Mouse (Mus musculus): ENCODE data around the gene Stk38l. TPM values are rescaled to one million over a fixed set of nuclear protein-coding genes. Genes with fewer than 3 reads are reported as not detected.
"Not testable (repeated sequence)": the region's sequence is repeated elsewhere in the genome, so short reads cannot be mapped to it uniquely, and the experiment has no call there.

Stk38l gene
- polyA plus RNA-seq, 1 experiment = 6.9 TPM

- Histone ChIP-seq H3ac (ENCODE audit: control insufficient read depth, insufficient read length) (no peak overlapping the region), H3K79me2 (ENCODE audit: control insufficient read depth, insufficient read depth) (no peaks in the 10 kb centered on the region), H3K27me3 (ENCODE audit: control insufficient read depth, insufficient read depth, insufficient read length) (no peaks in the 10 kb centered on the region), H3K36me3 (ENCODE audit: control insufficient read depth, insufficient read depth) (peaks cover 29% of the 10 kb centered on the region), H3K4me3 (no peak overlapping the region), H3K4me2 (ENCODE audit: low read depth) (no peak overlapping the region)
- no peak for TF ChIP-seq MYOD1 (IDR thresholded peaks at IDR 0.05; ENCODE audit: control insufficient read depth in 1 of 3, insufficient read length in 2 of 3, low read depth in 2 of 3)
- TF ChIP-seq MAX (IDR thresholded peaks at IDR 0.05; ENCODE audit: low read depth) = no peak
Observed at GRCm38 (mm10) chr6:146770808-146771207, 46.0 kb downstream of the Stk38l start.

DNA sequence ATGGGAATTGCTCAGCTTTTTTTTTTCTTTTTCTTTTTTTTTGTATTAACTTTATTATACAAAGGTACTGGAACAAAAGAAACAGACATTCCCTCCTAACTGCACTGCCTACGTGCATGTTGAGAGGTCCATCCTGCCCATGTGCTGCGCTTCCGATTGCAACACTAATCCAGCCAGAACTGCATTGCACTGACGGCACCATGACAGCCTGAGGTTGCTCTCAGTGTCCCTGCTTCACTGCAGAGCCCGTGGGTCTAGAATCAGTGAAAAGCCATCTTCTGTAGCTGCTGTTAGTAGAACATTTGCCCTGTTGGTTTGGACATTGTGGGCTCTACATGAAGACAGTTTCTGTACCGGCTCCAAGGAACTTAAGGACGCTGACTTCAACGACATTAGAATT lies 51.1 kb downstream of the Stk38l start:
- H3K4me2 ChIP-seq (ENCODE audit: low read depth); H3K79me2 ChIP-seq (ENCODE audit: control insufficient read depth, insufficient read depth); H3K4me3 ChIP-seq; H3K27me3 ChIP-seq (ENCODE audit: control insufficient read depth, insufficient read depth, insufficient read length); H3ac ChIP-seq (ENCODE audit: control insufficient read depth, insufficient read length): not testable (repeated sequence)
- peaks cover 11% of the 10 kb centered on the region for H3K36me3 ChIP-seq (ENCODE audit: control insufficient read depth, insufficient read depth)

DNA sequence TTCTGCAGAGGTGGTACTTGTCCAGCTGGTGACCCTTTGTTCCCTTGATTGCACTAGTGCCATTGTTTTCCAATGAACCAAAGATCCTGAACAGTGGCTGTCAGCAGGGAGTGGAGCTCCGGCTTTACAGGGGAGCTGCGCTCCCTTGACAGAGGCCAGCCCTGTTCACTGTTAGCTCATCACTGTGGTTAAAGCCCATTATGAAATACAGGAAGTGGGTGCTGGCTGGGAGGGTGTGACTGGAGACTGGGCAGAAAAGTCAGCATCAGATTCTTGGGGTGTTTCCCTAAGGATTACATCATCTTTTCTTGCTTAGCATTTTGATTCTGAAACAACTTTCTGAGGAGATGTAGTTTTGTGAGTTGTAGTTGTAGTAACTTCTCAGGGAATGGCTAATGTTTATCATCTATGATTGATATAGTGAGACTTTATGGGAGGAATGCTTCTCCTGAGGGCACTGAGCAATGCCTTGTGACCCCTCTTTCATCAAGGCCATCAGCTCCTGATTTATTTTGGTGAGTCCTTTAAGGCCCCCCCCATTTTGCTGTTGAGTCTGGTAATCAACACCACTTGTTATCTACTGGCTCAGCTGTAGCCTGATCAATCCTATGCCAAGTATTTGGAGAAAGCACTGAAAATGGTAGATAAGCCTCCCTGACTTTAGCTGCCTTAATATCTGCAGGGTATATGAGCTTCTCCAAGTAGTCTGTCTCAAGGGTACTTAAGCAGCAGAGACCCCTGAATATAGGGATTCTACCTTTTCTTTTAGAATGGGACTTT lies 52.0 kb downstream of the Stk38l start:
- Histone ChIP-seq H3K4me3 (no peak overlapping the region), H3K36me3 (ENCODE audit: control insufficient read depth, insufficient read depth) (peaks cover 11% of the 10 kb centered on the region), H3K79me2 (ENCODE audit: control insufficient read depth, insufficient read depth) (no peaks in the 10 kb centered on the region), H3K27me3 (ENCODE audit: control insufficient read depth, insufficient read depth, insufficient read length) (no peaks in the 10 kb centered on the region), H3ac (ENCODE audit: control insufficient read depth, insufficient read length) (no peak overlapping the region), H3K4me2 (ENCODE audit: low read depth) (peak overlapping the region; percentile 72)
- TF ChIP-seq CEBPB (IDR thresholded peaks at IDR 0.05; ENCODE audit: insufficient read depth, poor library complexity, severe bottlenecking) (peak; percentile 73), SRF (IDR thresholded peaks at IDR 0.05; ENCODE audit: control insufficient read depth, insufficient read length, low read depth) (no peak)

- Histone ChIP-seq H3ac (ENCODE audit: control insufficient read depth, insufficient read length) (no peak overlapping the region), H3K4me3 (no peak overlapping the region), H3K4me2 (ENCODE audit: low read depth) (no peak overlapping the region), H3K27me3 (ENCODE audit: control insufficient read depth, insufficient read depth, insufficient read length) (no peaks in the 10 kb centered on the region), H3K36me3 (ENCODE audit: control insufficient read depth, insufficient read depth) (peaks cover 11% of the 10 kb centered on the region), H3K79me2 (ENCODE audit: control insufficient read depth, insufficient read depth) (no peaks in the 10 kb centered on the region)
- TF ChIP-seq SRF (IDR thresholded peaks at IDR 0.05; ENCODE audit: control insufficient read depth, insufficient read length, low read depth) = no peak
- no peak for TF ChIP-seq REST (IDR thresholded peaks at IDR 0.05; ENCODE audit: insufficient read depth, insufficient read length)
- no peak for TF ChIP-seq MYOD1 (IDR thresholded peaks at IDR 0.05; ENCODE audit: control insufficient read depth in 1 of 3, insufficient read length in 2 of 3, low read depth in 2 of 3)
- no peak for TF ChIP-seq E2F4 (IDR thresholded peaks at IDR 0.05; ENCODE audit: insufficient read depth)
Observed at GRCm38 (mm10) chr6:146778055-146778454, 53.3 kb downstream of the Stk38l start.

GRCm38 (mm10) chr6:146781566-146781965 lies 56.8 kb downstream of the Stk38l start:
- Histone ChIP-seq H3K79me2 (ENCODE audit: control insufficient read depth, insufficient read depth) (no peaks in the 10 kb centered on the region), H3K4me2 (ENCODE audit: low read depth) (no peak overlapping the region), H3K36me3 (ENCODE audit: control insufficient read depth, insufficient read depth) (peaks cover 4% of the 10 kb centered on the region), H3K27me3 (ENCODE audit: control insufficient read depth, insufficient read depth, insufficient read length) (no peaks in the 10 kb centered on the region), H3K4me3 (no peak overlapping the region), H3ac (ENCODE audit: control insufficient read depth, insufficient read length) (no peak overlapping the region)
- TF ChIP-seq REST (IDR thresholded peaks at IDR 0.05; ENCODE audit: insufficient read depth, insufficient read length) (no peak), E2F4 (IDR thresholded peaks at IDR 0.05; ENCODE audit: insufficient read depth) (no peak), TCF12 (IDR thresholded peaks at IDR 0.05; ENCODE audit: insufficient read depth, poor library complexity, severe bottlenecking) (no peak), POLR2A (IDR thresholded peaks at IDR 0.05; ENCODE audit: insufficient read length, low read depth) (no peak), POLR2AphosphoS2 (IDR thresholded peaks at IDR 0.05; ENCODE audit: insufficient read length, low read depth) (no peak), MYOD1 (IDR thresholded peaks at IDR 0.05; ENCODE audit: control insufficient read depth in 1 of 3, insufficient read length in 2 of 3, low read depth in 2 of 3) (no peak), SRF (IDR thresholded peaks at IDR 0.05; ENCODE audit: control insufficient read depth, insufficient read length, low read depth) (no peak), TCF3 (IDR thresholded peaks at IDR 0.05; ENCODE audit: insufficient read length, low read depth) (no peak), USF1 (IDR thresholded peaks at IDR 0.05; ENCODE audit: low read depth) (no peak), MYOG (IDR thresholded peaks at IDR 0.05; ENCODE audit: control insufficient read depth in 1 of 3, insufficient read depth in 1 of 3, insufficient read length in 2 of 3, low read depth in 2 of 3) (no peak), MAX (IDR thresholded peaks at IDR 0.05; ENCODE audit: low read depth) (no peak), CEBPB (IDR thresholded peaks at IDR 0.05; ENCODE audit: insufficient read depth, poor library complexity, severe bottlenecking) (no peak)

DNA sequence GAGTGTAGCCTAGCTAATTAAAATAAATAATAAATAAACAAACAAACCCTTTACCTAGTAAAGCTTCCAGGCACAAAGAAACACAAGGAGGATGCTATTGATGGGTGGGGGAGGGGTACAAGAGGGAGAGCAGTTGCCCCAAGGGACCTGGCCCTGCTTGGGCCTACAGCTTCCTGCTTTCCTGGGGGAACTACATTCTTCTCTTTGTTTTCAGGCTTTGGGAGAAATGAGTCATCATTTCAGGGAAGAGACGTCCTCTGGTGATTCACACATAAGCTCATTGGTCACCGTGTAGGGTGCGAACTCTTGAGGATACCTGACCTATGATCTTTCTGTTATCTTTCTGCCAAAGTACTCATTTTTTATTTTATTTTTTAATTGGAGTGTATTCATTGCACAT lies 68.7 kb downstream of the Stk38l start:
- TF ChIP-seq MYOD1 (IDR thresholded peaks at IDR 0.05; ENCODE audit: control insufficient read depth in 1 of 3, insufficient read length in 2 of 3, low read depth in 2 of 3) (no peak), POLR2AphosphoS2 (IDR thresholded peaks at IDR 0.05; ENCODE audit: insufficient read length, low read depth) (no peak), E2F4 (IDR thresholded peaks at IDR 0.05; ENCODE audit: insufficient read depth) (no peak), REST (IDR thresholded peaks at IDR 0.05; ENCODE audit: insufficient read depth, insufficient read length) (no peak), POLR2A (IDR thresholded peaks at IDR 0.05; ENCODE audit: insufficient read length, low read depth) (no peak), TCF3 (IDR thresholded peaks at IDR 0.05; ENCODE audit: insufficient read length, low read depth) (no peak), SRF (IDR thresholded peaks at IDR 0.05; ENCODE audit: control insufficient read depth, insufficient read length, low read depth) (no peak), CEBPB (IDR thresholded peaks at IDR 0.05; ENCODE audit: insufficient read depth, poor library complexity, severe bottlenecking) (no peak), MYOG (IDR thresholded peaks at IDR 0.05; ENCODE audit: control insufficient read depth in 1 of 3, insufficient read depth in 1 of 3, insufficient read length in 2 of 3, low read depth in 2 of 3) (no peak), USF1 (IDR thresholded peaks at IDR 0.05; ENCODE audit: low read depth) (no peak), MAX (IDR thresholded peaks at IDR 0.05; ENCODE audit: low read depth) (no peak), TCF12 (IDR thresholded peaks at IDR 0.05; ENCODE audit: insufficient read depth, poor library complexity, severe bottlenecking) (no peak)
- Histone ChIP-seq H3K36me3 (ENCODE audit: control insufficient read depth, insufficient read depth) (no peaks in the 10 kb centered on the region), H3K79me2 (ENCODE audit: control insufficient read depth, insufficient read depth) (no peaks in the 10 kb centered on the region), H3ac (ENCODE audit: control insufficient read depth, insufficient read length) (no peak overlapping the region), H3K4me2 (ENCODE audit: low read depth) (no peak overlapping the region), H3K4me3 (no peak overlapping the region), H3K27me3 (ENCODE audit: control insufficient read depth, insufficient read depth, insufficient read length) (no peaks in the 10 kb centered on the region)
